Mouse (Mus musculus): ENCODE measurements around the gene Zscan26.
"Not testable (repeated sequence)": the region's sequence is repeated elsewhere in the genome, so short reads cannot be mapped to it uniquely, and the experiment has no call there.

The Zscan26 gene

DNA sequence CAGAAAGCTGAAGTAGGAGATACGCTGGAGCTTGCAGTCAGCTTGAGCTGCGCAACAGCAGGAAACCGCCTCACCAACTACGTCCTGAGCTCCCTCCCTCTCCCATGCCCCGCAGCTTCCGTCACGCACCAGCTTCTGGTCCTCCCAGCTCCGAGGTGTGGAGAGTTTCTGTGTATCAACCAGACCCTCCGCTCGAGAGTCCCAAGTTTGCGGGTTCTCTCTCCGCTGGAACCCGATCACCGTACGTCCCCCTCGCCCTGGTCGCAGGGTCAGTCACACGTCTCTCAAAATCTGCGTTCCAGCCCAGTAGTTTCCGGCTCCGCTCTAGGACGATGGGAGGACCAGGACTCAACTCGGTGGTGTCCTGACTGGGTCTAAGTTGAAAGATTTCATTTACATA lies at the start of gene Zscan26:
TSS of gene Zscan26 (minus strand) at position 282 of the 400 bp plus-strand sequence.
- DNase-seq (ENCODE audit: low spot score) = peak; percentile 80

- no peak for DNase-seq (ENCODE audit: low spot score)
Measured at GRCm38 (mm10) chr13:21502296-21502695, 48.8 kb upstream of the Zscan26 start.

DNA sequence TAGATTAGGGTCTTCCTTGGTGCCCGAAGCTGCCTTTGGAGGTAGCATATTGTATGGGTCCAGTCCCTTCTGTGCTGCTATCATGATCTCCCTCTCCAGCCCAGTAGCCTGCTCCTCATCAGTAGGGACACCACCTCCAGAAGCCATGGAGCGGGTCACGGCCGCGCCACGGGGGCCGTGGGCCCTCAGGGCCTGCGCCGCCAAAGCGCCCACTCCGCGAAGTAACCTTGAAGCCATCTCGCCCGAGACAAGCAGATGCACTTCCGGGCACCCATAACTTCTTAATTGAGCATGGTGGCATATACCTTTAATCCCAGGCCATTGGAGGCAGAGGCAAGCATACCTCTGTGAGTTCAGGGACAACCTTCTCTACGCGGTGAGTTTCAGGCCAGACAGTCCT lies 47.7 kb upstream of the Zscan26 start, which contains the start of gene Gm11273:
TSS of gene Gm11273 (minus strand) at position 237 of the 400 bp plus-strand sequence.
- DNase-seq (ENCODE audit: low spot score) = not testable (repeated sequence)

DNA sequence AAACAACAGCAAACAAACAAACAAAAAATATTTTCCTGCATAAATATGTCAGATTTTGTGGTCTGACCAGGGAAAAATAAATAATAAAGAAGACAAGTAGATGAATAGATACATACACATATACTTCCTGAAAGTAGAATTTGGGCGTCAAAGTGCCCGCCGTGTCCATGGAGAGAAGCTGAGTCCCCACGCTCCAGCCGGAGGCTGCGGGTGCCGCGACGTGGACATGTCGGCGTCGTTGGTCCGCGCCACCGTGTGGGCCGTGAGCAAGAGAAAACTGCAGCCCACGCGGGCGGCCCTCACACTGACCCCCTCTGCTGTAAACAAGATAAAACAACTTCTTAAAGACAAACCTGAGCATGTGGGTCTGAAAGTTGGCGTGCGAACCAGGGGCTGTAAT lies 41.5 kb upstream of the Zscan26 start, which contains the start of gene AK157302:
TSS of gene AK157302 (plus strand) at position 144 of the 400 bp plus-strand sequence.
- DNase-seq (ENCODE audit: low spot score) = peak; percentile 9

DNA sequence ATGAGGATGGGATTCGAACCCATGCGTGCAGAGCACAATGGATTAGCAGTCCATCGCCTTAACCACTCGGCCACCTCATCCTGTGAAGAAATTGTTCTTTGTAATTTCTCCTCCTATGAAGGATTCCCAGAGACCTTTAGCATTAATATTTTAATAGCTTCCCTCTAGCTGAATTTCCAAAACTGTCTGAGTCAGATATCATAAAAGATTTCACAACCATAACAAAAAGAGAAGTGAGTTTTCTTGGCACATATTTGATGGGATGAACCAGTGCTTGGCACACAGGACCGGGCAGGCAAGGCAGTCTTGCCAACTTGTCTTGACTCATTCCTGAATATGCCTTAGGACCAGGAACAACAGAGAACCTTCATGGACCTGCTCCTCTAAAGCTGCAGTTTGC lies 39.3 kb upstream of the Zscan26 start:
- DNase-seq (ENCODE audit: low spot score) = no peak

DNA sequence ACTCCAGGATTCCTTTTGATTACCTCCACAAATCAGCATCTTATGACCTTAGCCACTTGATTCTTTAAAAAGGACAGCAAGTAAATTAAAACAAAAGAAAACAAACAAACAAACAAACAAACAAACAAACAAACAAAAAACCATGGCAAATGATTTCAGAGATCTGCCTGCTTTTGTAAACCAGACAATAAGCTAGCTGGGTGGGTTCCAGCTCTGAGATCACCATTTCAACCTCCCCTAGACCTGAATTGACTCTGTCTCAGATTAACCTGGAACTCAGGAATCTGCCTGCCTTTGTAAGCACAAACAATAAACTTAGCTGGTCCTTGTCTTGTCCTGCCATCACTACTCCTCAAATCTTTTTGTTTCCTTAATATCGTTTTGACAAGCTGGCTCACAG lies 33.4 kb upstream of the Zscan26 start:
- no peak for DNase-seq (ENCODE audit: low spot score)

GRCm38 (mm10) chr13:21478759-21479670 lies 25.5 kb upstream of the Zscan26 start, which contains the start of the genes Zkscan4 and Gm10065:
Gene Zkscan4, plus strand, starts transcription at chr13:21478907.
Gene Gm10065, minus strand, starts transcription at chr13:21479441.
- DNase-seq (ENCODE audit: low spot score) = peak; percentile 49

DNA sequence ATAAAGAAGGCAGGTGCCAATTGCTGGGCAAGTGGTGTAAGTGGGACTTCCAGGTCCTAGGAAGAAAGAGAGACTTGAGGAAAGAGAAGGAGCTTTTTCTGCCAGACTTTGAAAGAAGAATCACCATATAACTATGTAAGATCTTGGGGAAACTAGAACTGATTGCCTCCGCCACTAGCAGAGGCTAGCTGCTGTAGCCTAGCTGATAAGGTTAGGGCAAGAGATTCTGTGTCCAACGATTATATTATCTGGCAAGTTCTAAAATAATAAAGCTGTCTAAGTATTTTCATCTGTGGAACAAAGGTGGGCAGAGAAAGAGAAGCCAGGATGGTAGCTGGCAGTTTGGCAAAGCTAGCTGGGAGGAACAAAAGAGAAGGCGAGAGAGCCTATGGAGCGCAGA lies 18.9 kb upstream of the Zscan26 start:
- no peak for DNase-seq (ENCODE audit: low spot score)

GRCm38 (mm10) chr13:21469097-21469496 lies 15.6 kb upstream of the Zscan26 start:
- DNase-seq (ENCODE audit: low spot score) = no peak

- peak; percentile 83 for DNase-seq (ENCODE audit: low spot score)
Measured at GRCm38 (mm10) chr13:21468061-21469019, 14.8 kb upstream of the Zscan26 start, which contains the start of gene Nkapl. Gene Nkapl, minus strand, starts transcription at chr13:21468509.

DNA sequence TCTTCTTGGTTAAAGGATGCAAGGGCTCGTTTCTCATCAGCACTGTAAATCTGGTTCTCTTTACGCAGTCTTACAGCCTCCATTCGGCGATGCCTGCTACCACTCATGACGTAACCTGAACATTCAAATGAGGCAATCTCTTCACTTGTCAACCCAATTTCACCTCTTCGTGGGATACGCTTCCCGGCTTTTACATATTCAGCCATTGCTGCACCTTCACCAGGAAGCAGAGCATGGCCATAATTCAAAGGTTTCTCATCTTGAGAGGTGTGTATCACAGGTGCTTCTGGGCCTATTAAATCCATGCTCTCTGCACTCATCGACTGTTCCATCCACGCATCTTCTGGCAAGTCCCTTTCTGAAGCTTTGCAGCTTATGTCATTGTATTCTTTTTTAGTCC lies 13.8 kb upstream of the Zscan26 start:
- no peak for DNase-seq (ENCODE audit: low spot score)

DNA sequence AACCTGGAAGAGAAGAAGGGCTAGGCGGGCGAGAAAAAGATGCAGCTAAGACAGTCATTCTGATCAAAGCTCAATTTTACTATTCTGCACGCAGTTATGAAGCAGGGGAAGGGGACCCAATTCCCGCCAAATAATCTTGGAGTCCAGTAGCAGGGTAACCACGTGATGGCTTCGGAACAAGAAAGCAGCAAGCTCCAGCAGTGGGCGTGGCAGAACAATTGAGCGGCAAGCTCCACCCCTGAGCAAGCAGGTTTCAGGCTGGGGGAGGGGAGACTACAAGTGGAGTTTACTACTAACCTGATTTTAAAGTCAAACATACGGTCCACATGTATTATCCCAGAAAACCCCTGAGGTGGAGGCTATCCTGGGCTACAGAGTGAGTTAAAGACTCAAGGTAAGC lies 9.0 kb upstream of the Zscan26 start:
- not testable (repeated sequence) for DNase-seq (ENCODE audit: low spot score)

GRCm38 (mm10) chr13:21456347-21456746 lies 2.8 kb upstream of the Zscan26 start:
- no peak for DNase-seq (ENCODE audit: low spot score)

DNA sequence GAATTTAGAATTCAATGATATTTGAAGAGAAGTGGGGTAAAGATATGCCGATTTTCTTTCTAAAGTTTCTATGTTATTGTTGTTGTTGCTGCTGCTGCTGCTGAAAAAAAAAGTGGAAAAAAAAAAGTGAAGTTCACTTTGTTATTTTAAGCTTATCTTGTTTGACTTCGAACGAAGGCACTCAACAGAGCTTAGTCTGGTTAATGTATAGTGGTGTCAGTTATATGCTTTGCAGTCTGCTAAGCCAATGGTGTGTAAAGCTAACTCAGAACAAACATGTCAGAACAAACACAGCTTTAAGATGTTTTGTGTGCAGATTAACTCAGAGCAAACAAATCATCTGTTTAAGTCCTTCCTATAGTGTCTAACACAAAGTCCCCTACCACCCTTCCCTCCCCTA lies 603 bp upstream of the Zscan26 start:
- DNase-seq (ENCODE audit: low spot score) = no peak

DNA sequence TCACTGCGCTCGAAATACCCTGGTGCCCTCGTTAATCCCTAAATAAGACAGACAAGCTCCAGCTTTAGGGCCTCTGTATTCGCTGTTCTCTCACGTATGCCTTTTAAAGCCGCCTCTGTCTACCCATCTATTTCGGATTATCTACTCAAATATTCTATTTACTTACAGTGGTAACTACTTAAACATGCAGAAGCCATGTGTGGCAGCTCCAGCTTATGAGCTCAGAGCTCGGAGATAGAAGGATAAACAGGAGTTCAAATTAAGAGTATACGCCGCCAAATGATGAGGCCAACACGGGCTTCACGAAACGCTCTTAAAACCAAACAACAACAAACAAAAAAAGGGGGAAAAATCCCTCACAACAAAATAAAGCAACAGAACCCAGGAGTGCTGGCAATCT lies 488 bp downstream of the Zscan26 start:
- no peak for DNase-seq (ENCODE audit: low spot score)

DNA sequence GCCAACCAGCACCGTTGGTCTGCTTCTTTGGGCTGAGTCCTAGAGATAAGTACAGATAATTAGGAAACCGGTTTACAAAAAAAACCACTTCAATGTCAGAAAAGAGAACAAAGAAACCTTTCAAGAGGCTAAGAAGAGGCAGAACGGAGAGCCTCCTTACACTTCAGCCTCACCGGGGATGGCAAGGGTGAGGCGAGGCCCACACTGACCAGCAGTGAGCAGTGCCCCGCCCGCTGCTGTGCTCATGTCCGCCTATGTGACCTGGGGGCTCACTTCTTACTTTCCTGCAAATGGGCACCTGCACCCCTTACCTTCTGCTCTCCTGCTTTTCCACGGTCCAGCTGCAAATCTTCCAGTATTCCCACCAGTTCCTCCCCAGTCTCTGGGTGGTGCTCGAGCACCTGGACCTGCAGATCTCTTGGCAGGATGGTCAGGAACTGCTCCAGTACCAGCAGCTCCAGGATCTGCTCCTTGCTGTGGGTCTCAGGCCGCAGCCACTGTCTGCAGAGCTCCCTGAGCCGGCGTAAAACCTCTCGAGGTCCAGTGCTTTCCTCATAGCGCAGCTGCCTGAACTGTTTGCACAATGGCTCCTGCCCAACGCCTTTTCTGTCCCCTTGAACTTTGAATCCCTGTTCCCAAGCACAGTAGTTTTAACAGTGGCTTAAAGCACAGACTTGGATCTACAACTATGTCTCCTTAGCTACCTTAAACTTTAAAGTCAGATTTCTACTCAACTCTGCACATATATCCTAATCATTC lies 5.5 kb downstream of the Zscan26 start:
- DNase-seq (ENCODE audit: low spot score) = no peak

DNA sequence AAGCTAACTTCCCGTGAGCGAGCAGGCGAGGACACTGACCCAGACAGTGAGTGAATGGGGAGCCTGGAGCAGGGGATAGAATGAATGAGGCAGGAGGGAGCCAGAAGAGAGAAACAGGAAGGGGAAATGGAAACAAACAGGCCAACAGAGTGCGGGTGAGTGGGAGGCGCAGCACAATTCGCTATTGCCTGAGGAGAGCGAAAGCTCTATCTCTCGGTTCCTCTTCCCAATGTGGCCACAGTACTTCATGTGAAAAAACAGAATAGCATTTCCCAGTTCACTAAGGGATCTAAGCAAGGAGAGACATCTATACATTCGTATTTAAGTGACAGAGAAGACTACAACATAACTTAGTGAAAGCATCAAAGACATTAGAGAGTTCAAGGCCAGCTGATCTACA lies 6.7 kb downstream of the Zscan26 start:
- DNase-seq (ENCODE audit: low spot score) = no peak

DNA sequence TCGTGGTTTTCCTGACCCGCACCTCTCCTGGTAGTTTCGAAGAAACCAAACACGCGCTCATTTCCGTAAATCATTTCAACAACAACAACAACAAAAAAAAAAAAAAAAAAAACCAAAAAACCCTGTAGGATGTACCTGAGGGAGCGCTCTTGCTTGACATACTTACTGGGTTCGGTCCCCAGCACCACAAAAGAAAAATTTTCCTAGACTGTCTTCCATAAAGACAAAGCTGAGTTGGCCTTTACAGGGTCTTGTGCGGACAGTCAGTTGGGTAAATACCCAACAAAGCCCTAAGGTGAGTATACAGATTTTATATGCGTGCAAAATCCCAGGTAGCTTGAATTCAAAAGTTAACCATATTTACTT lies 12.3 kb downstream of the Zscan26 start:
- no peak for DNase-seq (ENCODE audit: low spot score)

DNA sequence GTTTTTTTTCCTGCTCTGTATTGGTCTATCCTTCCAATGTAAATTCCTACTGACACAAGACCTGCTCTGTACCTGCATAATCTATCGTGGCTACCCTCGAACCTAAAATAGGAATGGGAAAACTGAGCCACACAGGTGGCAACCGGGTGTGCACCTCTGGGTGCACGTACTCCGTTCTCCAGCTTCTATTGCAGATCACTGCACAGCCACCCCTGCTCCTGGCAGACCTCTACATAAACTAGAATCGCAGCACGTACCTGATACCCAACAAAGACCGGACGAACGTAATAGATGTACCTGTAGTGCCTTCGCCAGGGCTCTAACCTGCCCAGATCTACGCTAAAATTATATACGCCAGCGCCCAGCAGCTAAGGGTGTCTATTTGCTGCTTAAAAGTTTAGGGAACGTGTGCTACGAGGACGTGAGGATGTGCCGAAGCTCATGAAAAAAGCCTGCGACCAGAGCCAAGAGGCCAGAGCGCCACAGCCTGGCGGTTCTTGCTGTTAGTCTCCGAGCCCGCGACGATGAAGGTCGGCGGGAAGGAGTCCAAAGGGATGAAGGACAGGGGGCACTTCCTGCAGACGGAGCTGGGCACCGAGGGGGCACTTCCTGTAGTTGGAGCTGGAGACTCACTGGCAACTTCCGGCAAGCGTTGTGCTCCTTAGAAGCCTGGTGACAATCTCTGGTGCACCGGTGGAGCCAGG lies 12.9 kb downstream of the Zscan26 start, which contains the start of gene Pgbd1:
TSS of gene Pgbd1 (minus strand) at position 556 of the 704 bp plus-strand sequence.
- peak; percentile 75 for DNase-seq (ENCODE audit: low spot score)

- no peak for DNase-seq (ENCODE audit: low spot score)
Measured at GRCm38 (mm10) chr13:21435476-21435875, 18.1 kb downstream of the Zscan26 start.

- no peak for DNase-seq (ENCODE audit: low spot score)
Measured at GRCm38 (mm10) chr13:21427631-21428030, 25.9 kb downstream of the Zscan26 start.

All from ovary, postnatal 36 days (tissue).